Mouse (Mus musculus) heart, embryonic 11.5 days (tissue): ENCODE data around the gene Cryga. TPM values are rescaled to one million over a fixed set of nuclear protein-coding genes. Genes with fewer than 3 reads are reported as not detected.

Experiments
- polyA plus RNA-seq: library from polyadenylated mRNA; unstranded; fragments of >200 nt; fragmentation: Nextera tagmentation; extraction: Ambion mirVana; gene quantifications from 2 replicates; pipeline ENCODE4 v1.2.1, GENCODE M21; 2014

Cryga gene
- polyA plus RNA-seq, 1 experiment from 2014 or later, result not detected

Other genes with a start within 250 kb of the Cryga start
- 9.1 and 9.9 TPM in 2 replicates for gene Plekhm3, start 146.5 kb downstream of the Cryga start, polyA plus RNA-seq
- 1.9 and 2.0 TPM in 2 replicates for gene Akr1cl, start 70.6 kb downstream of the Cryga start, polyA plus RNA-seq
- gene Cryge, start 52.2 kb downstream of the Cryga start, polyA plus RNA-seq, result not detected in 2 replicates
- not detected in 2 replicates for gene Crygd, start 39.9 kb downstream of the Cryga start, polyA plus RNA-seq
- not detected in 2 replicates for gene Crygc, start 29.7 kb downstream of the Cryga start, polyA plus RNA-seq
- gene Crygb, start 21.1 kb downstream of the Cryga start, polyA plus RNA-seq, result 0.56 and 1.2 TPM in 2 replicates
- gene Gm28845, start 16.2 kb upstream of the Cryga start, polyA plus RNA-seq, result not detected in 2 replicates
- 0.09 and 0.25 TPM in 2 replicates for gene D630023F18Rik, start 19.8 kb upstream of the Cryga start, polyA plus RNA-seq
- gene Idh1, start 83.1 kb upstream of the Cryga start, polyA plus RNA-seq, result 81.5 and 96.6 TPM in 2 replicates
- 8.9 TPM in 2 replicates for gene Pikfyve, start 83.3 kb upstream of the Cryga start, polyA plus RNA-seq
- gene Pth2r, start 178.7 kb upstream of the Cryga start, polyA plus RNA-seq, result 0.09 TPM in 1 of 2 replicates, not detected in the other